Mouse (Mus musculus): ENCODE data around the gene Snhg11. TPM values are rescaled to one million over a fixed set of nuclear protein-coding genes. Genes with fewer than 3 reads are reported as not detected.

The Snhg11 gene
- not detected for polyA plus RNA-seq (2017; shearing (Covaris generic))

GRCm38 (mm10) chr2:158375443-158376122, at the start of gene Snhg11:
Gene Snhg11 (plus strand): TSS chr2:158375638.

GRCm38 (mm10) chr2:158409595-158410021, 34.2 kb downstream of the Snhg11 start, which contains the start of gene Ralgapb:
Gene Ralgapb (plus strand): TSS chr2:158409848.

Other genes with a start within 250 kb of the Snhg11 start
- 6.4 TPM for gene Tgm2, start 229.2 kb upstream of the Snhg11 start, polyA plus RNA-seq (2017; shearing (Covaris generic))
- gene D630003M21Rik, start 146.4 kb upstream of the Snhg11 start, polyA plus RNA-seq (2017; shearing (Covaris generic)), result not detected
- not detected for gene Bpi, start 117.5 kb upstream of the Snhg11 start, polyA plus RNA-seq (2017; shearing (Covaris generic))
- gene Lbp, start 69.1 kb upstream of the Snhg11 start, polyA plus RNA-seq (2017; shearing (Covaris generic)), result 1.2 TPM
- gene Ralgapb, start 34.2 kb downstream of the Snhg11 start, polyA plus RNA-seq (2017; shearing (Covaris generic)), result 6.4 TPM
- gene Adig, start 127.0 kb downstream of the Snhg11 start, polyA plus RNA-seq (2017; shearing (Covaris generic)), result not detected
- not detected for gene Arhgap40, start 137.2 kb downstream of the Snhg11 start, polyA plus RNA-seq (2017; shearing (Covaris generic))
- gene Slc32a1, start 235.1 kb downstream of the Snhg11 start, polyA plus RNA-seq (2017; shearing (Covaris generic)), result not detected
- gene Actr5, start 249.2 kb downstream of the Snhg11 start, polyA plus RNA-seq (2017; shearing (Covaris generic)), result 1.6 TPM

All from CD4-positive, CD25-positive, alpha-beta regulatory T cell, adult 9 weeks (primary cell).